In the genomic region with DNA sequence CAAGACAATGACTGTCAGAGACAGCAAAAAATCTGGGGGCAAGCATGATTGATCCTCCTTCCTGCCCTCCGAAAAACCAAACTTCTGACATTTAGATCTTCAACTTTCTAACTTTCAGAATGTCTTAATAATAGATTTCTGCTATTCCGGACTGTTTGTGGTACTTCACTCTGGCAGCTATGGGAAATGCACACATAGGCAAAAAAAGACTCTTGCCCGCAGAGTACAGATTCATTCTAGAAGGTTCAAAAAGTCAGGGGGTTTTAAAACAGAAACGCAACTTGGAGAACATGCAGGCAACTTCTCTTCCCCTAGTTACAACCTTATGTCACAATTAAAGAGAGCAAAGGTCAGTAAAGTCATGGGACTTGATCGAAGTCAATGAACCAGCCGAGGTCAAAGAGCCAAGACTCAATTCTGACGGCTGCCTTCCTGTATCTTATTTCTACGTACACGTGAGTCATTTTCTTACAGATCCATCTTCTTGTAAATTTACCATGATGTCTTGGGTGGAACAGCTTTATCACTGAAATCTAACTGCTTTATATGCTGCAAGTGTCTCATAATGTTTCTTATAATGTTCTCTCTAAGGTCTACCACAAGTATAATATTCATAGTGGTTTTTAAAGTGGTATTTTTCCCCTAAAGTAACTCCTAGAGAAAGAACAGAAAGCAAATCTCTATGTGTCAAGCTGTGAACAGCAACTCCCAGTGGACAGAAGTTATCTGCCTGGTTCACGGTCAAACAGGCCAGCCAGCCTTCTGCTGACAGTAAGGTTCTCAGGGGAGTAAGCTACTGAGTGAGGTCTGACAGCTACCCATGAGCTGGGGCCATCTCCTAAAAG, we compare ENCODE assay signal across 19 mouse cellular contexts. TPM values are rescaled to one million over a fixed set of nuclear protein-coding genes. Genes with fewer than 3 reads are reported as not detected.
DNase-seq lines count a peak whose midpoint lies in the region; ATAC-seq and TF ChIP-seq lines count a peak whose summit lies in the region.
"Had no signal": no experiment of that assay in that cellular context is flagged by ENCODE, and none has a peak within 500 bp of the region (broad histone marks: within the 10 kb centered on the region; RNA-seq: fewer than 3 reads in every experiment).

No protein-coding gene starts in this region.

- H3K4me2 ChIP-seq in lung, postnatal 0 days (replicated peaks; ENCODE audit: low read depth, low read length): no peak overlapping the region
- H3K4me2 ChIP-seq: heart, embryonic 15.5 days; liver, embryonic 15.5 days had no signal

- no peak for TF ChIP-seq CTCF in lung, postnatal 0 days (IDR thresholded peaks at IDR 0.05)
- TF ChIP-seq CTCF in embryonic fibroblast, embryonic 13.5 days (IDR thresholded peaks at IDR 0.05; ENCODE audit: borderline replicate concordance, insufficient read depth, low read length): no peak
- TF ChIP-seq CTCF in small intestine, adult 2 months (IDR thresholded peaks at IDR 0.05; ENCODE audit: extremely low read depth, insufficient read length, insufficient replicate concordance, low read depth, low read length): no peak

- 75% methylated on average over 10 of the region's 10 CpGs for WGBS in lung, postnatal 0 days
- 42% methylated on average over 10 of the region's 10 CpGs for WGBS in small intestine, adult 2 months

- no peaks in the 10 kb centered on the region for H3K27me3 ChIP-seq in lung, postnatal 0 days (replicated peaks; ENCODE audit: insufficient read depth, low read length)
- H3K27me3 ChIP-seq in small intestine, adult 2 months (ENCODE audit: control insufficient read depth, insufficient read depth, low read length): no peaks in the 10 kb centered on the region
- H3K27me3 ChIP-seq: liver, embryonic 15.5 days had no signal

- no peak for ATAC-seq in lung, postnatal 0 days
- ATAC-seq in frontal cortex, adult (ENCODE audit: low TSS enrichment): no peak; the same call in 1 of the 2 replicates

- no peak for TF ChIP-seq POLR2A in embryonic fibroblast, embryonic 13.5 days (IDR thresholded peaks at IDR 0.05; ENCODE audit: low read depth, low read length)
- no peak for TF ChIP-seq POLR2A in small intestine, adult 2 months (IDR thresholded peaks at IDR 0.05; ENCODE audit: low read depth, low read length)

- no peak for TF ChIP-seq EP300 in lung, postnatal 0 days (IDR thresholded peaks at IDR 0.05)

- no peaks in the 10 kb centered on the region for H3K36me3 ChIP-seq in lung, postnatal 0 days (ENCODE audit: insufficient read depth, low read length)
- no peaks in the 10 kb centered on the region for H3K36me3 ChIP-seq in small intestine, adult 2 months (ENCODE audit: control insufficient read depth, insufficient read depth, low read length)
- H3K36me3 ChIP-seq: heart, embryonic 15.5 days; liver, embryonic 15.5 days; midbrain, embryonic 10.5 days had no signal

- H3K27ac ChIP-seq in lung, postnatal 0 days (ENCODE audit: low read length): no peak overlapping the region
- H3K27ac ChIP-seq in embryonic fibroblast, embryonic 13.5 days (ENCODE audit: insufficient read depth, low read length): peak overlapping the region; percentile 20; the same call in 1 of the 2 replicates
- H3K27ac ChIP-seq in small intestine, adult 2 months (ENCODE audit: insufficient read depth, low read depth, low read length): peak overlapping the region; percentile 17; the same call in 1 of the 2 replicates
- H3K27ac ChIP-seq: heart, embryonic 15.5 days; kidney, postnatal 0 days; liver, embryonic 15.5 days; midbrain, embryonic 10.5 days had no signal

- no peaks in the 10 kb centered on the region for H3K9me3 ChIP-seq in lung, postnatal 0 days (ENCODE audit: low read length)
- H3K9me3 ChIP-seq: heart, embryonic 15.5 days; liver, embryonic 15.5 days; midbrain, embryonic 10.5 days had no signal

- H3K9ac ChIP-seq in lung, postnatal 0 days (replicated peaks; ENCODE audit: low read depth): no peak overlapping the region
- H3K9ac ChIP-seq: forebrain, postnatal 0 days; heart, embryonic 15.5 days; liver, embryonic 15.5 days had no signal

- H3K4me1 ChIP-seq in lung, postnatal 0 days (ENCODE audit: insufficient read depth, low read depth, low read length): no peaks in the 10 kb centered on the region; the same call in 1 of the 2 replicates
- H3K4me1 ChIP-seq in embryonic fibroblast, embryonic 13.5 days (ENCODE audit: control insufficient read depth, insufficient read depth, low read length): peaks cover 24% of the 10 kb centered on the region
- peaks cover 2% of the 10 kb centered on the region; the same call in 1 of the 2 replicates for H3K4me1 ChIP-seq in small intestine, adult 2 months (ENCODE audit: control insufficient read depth, insufficient read depth, insufficient read length, low read length)
- H3K4me1 ChIP-seq: liver, embryonic 15.5 days had no signal

- H3K4me3 ChIP-seq in lung, postnatal 0 days (ENCODE audit: low read depth, low read length): no peak overlapping the region
- no peak overlapping the region for H3K4me3 ChIP-seq in embryonic fibroblast, embryonic 13.5 days (ENCODE audit: insufficient read depth, low read length)
- H3K4me3 ChIP-seq in small intestine, adult 2 months (ENCODE audit: low read depth, low read length): no peak overlapping the region
- H3K4me3 ChIP-seq: heart, embryonic 15.5 days; liver, embryonic 15.5 days; midbrain, embryonic 10.5 days had no signal

- peak; percentile 70 for DNase-seq in heart, adult 11 months
- DNase-seq in heart, adult 8-10 months (ENCODE audit: low spot score): no peak
- peak; percentile 37 for DNase-seq in lung, postnatal 0 days (ENCODE audit: low spot score)
- no peak for DNase-seq in lung, postnatal 25 days (ENCODE audit: low spot score)
- no peak for DNase-seq in lung, postnatal 14 days
- DNase-seq: adrenal gland, adult 2 months; cerebellum, adult 8-10 months; forebrain, postnatal 0 days; lung, postnatal 10 days; retina, postnatal 1 day; right cerebral cortex, postnatal 4 days; thymus, postnatal 14 days had no signal

RNA-seq across cellular contexts. Expression of gene Cd44, which starts 40.7 kb away (rescaled TPM):
- total RNA-seq in heart, adult 8-10 months (2022): 1 to 10 TPM; 5.6 to 9.5 (median 6.8) TPM
- 44.2 and 45.2 TPM in 2 replicates for polyA plus RNA-seq in lung, postnatal 0 days (2015; fragmentation: Nextera tagmentation; extraction: Ambion mirVana)
- 255 and 594 TPM in 2 replicates for polyA plus RNA-seq in embryonic fibroblast, embryonic 13.5 days (2011; ENCODE audit: insufficient read length, low read depth, missing spikeins)
- polyA plus RNA-seq in small intestine, adult 2 months (2012; rRNA removed): 8.9 and 10.8 TPM in 2 replicates

Comparison
In these comparisons a context has a peak if more than half of its experiments do, and no peak if none do; other contexts are left out.
1. DNase-seq: peak in heart, adult 11 months (single experiment) and lung, postnatal 0 days (single experiment); none in heart, adult 8-10 months (single experiment), lung, postnatal 25 days (single experiment) and lung, postnatal 14 days (single experiment).